Mouse (Mus musculus) left cerebral cortex, postnatal 10 days (tissue): ENCODE measurements around the gene Rps11. TPM values are rescaled to one million over a fixed set of nuclear protein-coding genes. Genes with fewer than 3 reads are reported as not detected.
"Not testable (repeated sequence)": the region's sequence is repeated elsewhere in the genome, so short reads cannot be mapped to it uniquely, and the experiment has no call there.

ENCODE experiments used
- DNase-seq, 2 experiments: peaks; one replicate each; pipeline ENCODE4 v3.0.0; 2021 to 2022; ENCODE audit warnings: low spot score in 2 of 2, mixed read lengths in 1 of 2; ENCODE audit errors: extremely low spot score in 1 of 2
- intact Hi-C: fragments of 180-260 bp; cut with DNase I; formaldehyde crosslinking; loops from one replicate; pipeline ENCODE4 v1.15.1; 2025
- total RNA-seq, 2 experiments: library from RNA; stranded (reverse); gene quantifications; 2 replicates each; pipeline ENCODE4 v1.2.3; 2021

Rps11 gene
- total RNA-seq, 2 experiments from 2014 or later, result 482 to 530 TPM

DNA sequence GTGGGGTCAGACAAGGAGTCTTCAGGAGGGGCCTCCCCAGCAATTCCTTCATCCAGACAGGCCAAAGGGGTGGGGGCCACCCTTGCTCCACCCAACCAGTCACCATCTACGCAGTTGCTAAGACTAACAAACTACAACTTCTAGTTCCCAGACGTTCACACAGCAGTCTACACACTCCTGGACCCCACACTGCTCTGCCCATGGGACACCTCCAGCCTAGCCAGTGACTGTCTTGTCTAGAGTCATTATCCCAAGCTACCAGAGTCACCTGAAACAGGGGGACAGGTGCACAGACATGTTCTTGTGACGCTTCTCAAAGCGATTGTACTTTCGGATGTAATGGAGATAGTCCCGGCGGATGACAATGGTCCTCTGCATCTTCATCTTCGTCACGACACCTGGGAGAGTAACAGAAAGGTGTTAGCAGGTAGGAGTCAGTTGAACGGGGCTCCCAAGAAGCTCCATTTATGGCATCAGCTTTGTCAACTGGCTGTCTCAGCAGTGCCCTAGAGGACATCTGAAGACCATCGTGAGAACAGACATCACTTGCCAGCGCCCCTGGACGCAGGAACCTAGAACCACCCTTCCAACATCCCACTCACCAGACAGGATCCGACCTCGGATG lies 1.6 kb downstream of the Rps11 start:
- intact Hi-C loops, result no loop called here
- no peak for DNase-seq

DNA sequence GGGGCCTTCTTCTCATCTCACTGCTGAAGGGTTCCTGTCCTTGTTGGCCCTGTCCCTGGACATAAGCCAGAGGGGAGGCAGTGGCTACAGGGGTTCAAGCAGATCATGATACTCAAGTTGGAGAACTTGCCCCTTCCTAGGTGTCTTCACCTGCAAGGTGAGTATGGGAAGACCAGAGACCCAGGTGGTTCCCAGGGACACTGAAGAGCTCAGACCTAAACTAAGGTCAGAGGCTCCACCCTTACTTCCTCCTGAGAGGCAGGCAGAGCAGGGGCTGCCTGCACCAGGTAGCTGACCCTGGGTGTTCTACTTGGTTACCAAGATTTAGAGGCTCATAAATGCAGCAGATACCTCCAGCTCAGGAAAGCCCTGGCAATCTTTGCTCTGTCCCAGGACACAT lies 2.3 kb downstream of the Rps11 start:
- intact Hi-C loops, result no loop called here
- no peak for DNase-seq

DNA sequence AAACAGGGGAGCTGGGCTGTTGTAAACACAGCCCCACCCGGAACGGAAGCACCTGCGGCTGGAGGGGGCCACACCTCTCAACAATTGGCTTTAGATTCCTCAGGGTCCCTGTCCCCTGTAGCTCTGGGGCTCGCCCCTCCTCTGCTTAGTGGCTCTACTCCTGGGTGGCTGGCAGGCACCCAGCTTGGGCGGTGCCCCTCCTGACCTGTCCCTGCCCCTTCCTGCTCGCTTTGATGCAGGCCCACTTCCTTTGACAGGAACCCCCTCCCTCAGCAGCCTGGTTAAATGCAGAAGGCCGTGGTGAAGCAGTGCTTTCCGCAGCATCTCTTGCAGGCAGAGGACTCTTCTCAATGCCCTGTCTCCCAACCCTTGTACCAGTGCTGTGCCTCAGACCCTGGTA lies 2.8 kb downstream of the Rps11 start:
- peak in 1 of 2 experiments; percentile 89 for DNase-seq
- intact Hi-C loops, result no loop called here

- intact Hi-C loops, result no loop called here
- DNase-seq, result no peak
These were observed 4.2 kb downstream of the Rps11 start for GRCm38 (mm10) chr7:45119780-45120709.

GRCm38 (mm10) chr7:45118336-45118735 lies 5.9 kb downstream of the Rps11 start:
- DNase-seq, result no peak
- intact Hi-C loops, result no loop called here

GRCm38 (mm10) chr7:45117566-45117965 lies 6.7 kb downstream of the Rps11 start:
- intact Hi-C loops, result no loop called here
- DNase-seq, result no peak

GRCm38 (mm10) chr7:45113476-45113875 lies 10.8 kb downstream of the Rps11 start:
- DNase-seq, result no peak
- intact Hi-C loops, result no loop called here

DNA sequence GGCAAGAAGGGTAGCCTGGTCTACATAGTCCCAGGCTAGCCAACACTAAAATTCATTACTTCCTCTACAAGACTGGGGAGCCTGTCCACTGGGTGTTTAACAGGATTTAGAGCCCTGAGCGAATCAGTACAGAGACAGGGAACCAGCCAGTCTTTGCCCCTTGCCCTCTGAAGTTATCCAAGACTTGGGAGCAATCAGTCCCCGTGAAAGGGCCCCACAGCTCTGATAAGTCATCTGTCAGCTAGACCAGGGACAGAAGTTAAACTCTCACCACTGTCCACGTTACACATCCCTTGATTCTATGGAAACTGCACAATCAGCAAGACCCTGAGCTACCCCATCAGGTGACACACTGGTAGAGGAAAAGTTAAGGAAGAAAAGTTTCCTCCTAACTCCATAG lies 11.7 kb downstream of the Rps11 start:
- DNase-seq, result no peak
- intact Hi-C loops, result no loop called here

DNA sequence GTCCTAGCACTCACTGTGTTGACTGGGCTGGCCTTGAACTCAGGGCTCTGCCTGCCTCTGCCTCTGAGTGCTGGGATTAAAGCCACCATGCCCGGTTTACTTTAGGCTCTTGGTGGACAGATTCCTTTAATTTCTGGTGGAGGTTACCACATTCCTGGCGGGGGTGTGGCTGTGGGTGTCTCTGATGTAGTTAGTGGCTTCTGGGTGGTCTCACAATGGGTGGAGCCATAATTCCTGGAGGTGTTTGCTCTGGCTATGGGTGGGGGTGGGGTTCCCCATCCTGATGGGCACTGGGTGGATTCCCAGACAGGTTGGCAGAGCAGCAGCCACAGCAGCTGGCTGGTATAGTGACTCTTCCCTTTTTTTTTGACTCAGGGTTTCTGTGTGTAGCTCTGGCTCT lies 12.3 kb downstream of the Rps11 start:
- intact Hi-C loops, result no loop called here
- no peak for DNase-seq

DNA sequence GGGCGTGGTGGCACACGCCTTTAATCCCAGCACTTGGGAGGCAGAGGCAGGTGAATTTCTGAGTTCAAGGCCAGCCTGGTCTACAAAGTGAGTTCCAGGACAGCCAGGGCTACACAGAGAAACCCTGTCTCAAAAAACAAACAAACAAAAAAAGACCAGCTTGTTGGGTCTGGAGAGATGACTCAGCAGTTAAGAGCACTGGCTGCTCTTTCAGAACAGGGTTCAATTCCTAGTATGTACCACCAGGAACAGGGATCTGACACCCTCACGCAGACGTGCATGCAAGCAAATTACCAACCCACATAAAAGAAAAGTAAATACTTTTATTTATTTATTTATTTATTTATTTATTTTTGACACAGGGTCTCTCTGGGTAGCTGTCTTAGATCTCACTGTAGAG lies 14.2 kb downstream of the Rps11 start:
- intact Hi-C loops, result not testable (repeated sequence)

DNA sequence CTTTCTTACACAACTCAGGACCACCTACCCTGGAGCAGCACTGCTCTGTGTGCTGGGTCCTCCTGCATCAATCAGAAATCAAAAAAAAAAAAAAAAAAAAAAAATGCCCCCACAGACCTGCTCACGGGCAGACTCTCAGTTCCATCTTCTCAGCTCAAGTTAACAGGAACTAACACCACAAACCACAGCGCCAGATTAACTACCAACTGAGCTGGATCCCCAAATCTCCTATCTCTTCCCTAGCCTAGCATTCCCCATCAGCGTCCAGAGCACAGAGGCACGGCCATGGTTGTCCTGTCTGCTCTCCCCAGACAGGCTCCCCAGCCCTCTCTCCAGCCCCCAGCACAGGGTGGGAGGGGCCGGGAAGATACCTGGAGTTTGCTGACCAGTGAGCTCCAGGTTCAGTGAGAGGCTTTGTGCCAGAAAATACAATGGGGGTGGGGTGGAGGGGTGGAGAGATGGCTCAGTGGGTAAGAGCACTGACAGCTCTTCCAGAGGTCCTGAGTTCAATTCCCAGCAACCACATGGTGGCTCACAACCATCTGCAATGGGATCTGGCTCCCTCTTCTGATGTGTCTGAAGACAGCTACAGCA lies 17.1 kb downstream of the Rps11 start:
- DNase-seq, result no peak
- intact Hi-C loops, result no loop called here

More for the DNA sequence above, 14.2 kb downstream of the Rps11 start:
- not testable (repeated sequence) for DNase-seq

DNA sequence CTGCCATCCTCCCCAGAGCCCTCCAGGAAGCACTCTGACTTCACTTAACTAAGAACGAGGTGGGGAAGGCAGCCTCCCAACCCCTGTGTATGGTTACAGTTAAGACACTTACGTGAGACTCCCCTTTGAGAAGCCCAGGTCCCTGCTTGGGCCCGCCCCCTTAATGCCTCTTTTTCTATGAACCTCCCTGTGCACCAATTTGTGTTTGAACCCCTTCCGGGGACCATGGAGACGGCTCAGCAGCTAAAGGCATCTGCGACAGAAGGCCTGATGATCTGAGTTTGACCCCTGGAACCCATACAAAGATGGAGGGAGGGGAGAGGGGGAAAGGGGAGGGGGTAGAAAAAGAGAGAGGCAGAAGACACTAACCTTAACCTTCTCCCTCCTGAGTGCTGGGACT lies 17.8 kb downstream of the Rps11 start:
- no peak for DNase-seq
- intact Hi-C loops, result no loop called here

DNA sequence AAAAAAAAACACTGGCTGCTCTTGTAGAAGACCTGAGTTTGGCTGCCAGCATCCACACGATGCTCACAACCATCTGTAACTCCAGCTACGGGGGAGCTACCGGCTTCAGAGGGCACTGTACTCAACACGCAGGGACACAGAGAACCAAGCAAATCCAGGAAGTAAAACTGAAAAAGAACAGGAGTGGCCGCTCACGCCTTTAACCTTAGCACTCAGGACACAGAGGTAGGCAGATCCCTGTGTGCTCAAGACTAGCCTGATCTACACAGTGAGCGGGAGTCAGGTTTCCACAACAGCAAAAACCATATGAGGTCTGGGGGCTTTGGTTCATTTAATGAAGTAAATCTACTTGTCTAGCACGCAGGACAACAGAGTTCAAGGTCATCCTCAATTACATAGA lies 18.7 kb downstream of the Rps11 start:
- intact Hi-C loops, result no loop called here

DNA sequence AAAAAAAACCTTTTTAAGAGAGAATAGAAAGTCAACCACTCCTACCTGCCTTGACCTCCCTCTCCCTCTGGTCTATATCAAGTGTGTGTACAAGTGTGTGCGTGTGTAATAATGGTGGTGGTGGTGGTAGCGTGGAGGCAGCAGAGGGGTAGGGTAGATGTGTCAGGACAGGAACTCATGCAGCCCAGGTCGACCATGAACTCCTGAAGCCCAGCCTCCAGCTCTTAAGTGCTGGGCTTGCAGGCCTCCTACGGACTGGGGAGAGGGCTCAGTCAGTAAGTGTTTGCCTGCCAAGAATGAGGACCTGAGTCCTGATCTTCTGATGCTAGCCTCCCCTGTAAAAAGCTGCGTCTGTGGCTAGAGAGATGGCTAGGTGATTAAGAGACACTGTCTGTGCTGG lies 19.3 kb downstream of the Rps11 start:
- intact Hi-C loops, result no loop called here
- DNase-seq, result no peak

More for the DNA sequence above, 18.7 kb downstream of the Rps11 start:
- no peak for DNase-seq

GRCm38 (mm10) chr7:45103652-45104180 lies 20.5 kb downstream of the Rps11 start, which contains the start of gene Fcgrt:
Fcgrt (minus strand) TSS chr7:45103851.
- peak in 1 of 2 experiments; percentile 93 for DNase-seq
- intact Hi-C loops, result no loop called here

DNA sequence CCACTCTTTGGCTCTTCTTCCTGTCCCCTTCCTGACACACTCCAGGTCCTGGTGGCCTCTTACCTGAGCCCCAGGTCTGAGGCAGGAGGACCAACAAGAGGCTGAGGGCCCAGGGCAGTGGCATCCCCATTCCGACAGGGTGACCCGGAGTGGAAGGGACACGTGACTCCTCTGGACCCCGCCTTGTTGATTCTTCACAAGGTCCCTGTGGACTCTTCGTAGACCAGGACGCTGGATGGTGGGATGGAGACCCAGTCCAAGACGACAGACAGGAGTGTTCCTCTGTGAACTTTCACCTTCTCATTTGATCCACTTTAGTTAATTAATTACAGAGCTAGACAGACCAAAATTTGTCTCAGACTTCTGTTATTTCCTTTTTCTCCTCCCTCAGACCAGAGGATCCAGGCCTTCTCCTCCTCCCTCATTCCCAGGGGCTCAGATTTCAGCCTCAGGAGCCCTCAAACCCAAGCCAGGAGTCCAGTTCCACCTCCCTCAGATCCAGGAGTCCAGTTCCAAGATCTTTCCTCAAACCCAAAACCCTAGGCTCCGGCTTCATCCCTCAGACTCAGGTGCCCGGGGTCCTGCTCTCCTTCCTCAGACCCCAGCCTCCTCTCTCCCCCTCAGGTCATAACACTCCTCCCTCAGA lies 21.2 kb downstream of the Rps11 start:
- DNase-seq, result no peak
- intact Hi-C loops, result no loop called here

- intact Hi-C loops, result no loop called here
- no peak for DNase-seq
These were observed 21.8 kb downstream of the Rps11 start for GRCm38 (mm10) chr7:45102441-45102840.

GRCm38 (mm10) chr7:45100046-45100445 lies 24.2 kb downstream of the Rps11 start:
- intact Hi-C loops, result no loop called here
- DNase-seq, result no peak
